Mouse (Mus musculus) induced T-regulatory cell, adult 2 months (primary cell): ENCODE measurements around the gene Pcx.

Experiments
- DNase-seq: peaks from one replicate; pipeline ENCODE4 v3.0.0-alpha.2; 2012; ENCODE audit warnings: low read depth

Pcx gene

DNA sequence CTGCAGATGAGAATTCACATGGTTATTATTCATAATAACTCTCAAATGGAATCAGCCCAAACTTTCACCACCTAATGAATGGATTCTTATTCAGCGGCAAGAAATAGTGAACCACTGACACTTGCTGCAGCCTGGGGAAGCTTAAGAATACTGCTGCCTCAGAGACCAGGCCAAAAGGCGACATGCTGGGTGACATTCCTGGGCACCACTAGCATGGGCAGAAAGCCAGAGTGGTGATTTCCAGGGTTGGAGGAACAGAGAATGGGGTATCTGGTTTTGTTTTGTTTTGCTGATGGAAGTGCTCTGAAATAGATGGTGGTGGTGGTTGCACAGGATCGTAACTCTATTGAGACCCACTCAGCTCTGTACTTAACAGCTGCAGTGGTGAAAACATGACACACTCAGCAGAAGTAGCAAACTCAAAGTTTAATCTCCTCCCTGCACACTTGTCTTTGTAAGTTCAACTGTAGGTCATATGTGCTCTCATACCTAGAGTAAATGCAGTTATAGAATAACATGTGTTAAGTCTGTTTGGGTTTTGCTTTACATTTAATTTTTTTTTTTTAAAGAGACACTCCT, 38.1 kb downstream of the Pcx start:
- no peak for DNase-seq

DNA sequence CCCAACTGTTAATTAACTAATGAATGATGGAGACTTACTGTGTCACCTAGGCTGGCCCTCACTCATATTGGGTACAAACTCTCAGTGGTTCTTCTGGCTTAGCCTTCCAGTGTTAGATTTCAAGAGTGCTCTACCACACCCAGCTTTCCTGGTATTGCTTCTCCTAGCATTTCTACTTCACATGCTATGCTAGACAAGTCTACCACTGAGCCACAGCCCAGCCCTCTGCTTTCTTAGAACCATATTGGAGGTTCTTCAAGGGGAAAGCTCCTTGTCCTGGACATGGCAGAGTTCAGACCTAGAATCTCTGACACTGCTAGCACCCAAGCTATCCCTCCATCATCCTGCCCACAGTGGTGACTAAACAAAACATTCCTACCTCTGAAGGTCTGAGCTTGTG, 44.0 kb downstream of the Pcx start:
- no peak for DNase-seq

GRCm38 (mm10) chr19:4555086-4555485, 44.8 kb downstream of the Pcx start:
- DNase-seq: no peak

GRCm38 (mm10) chr19:4556787-4557186, 46.5 kb downstream of the Pcx start:
- DNase-seq: no peak

- DNase-seq: no peak
These were observed 47.7 kb downstream of the Pcx start for GRCm38 (mm10) chr19:4557796-4558569.

DNA sequence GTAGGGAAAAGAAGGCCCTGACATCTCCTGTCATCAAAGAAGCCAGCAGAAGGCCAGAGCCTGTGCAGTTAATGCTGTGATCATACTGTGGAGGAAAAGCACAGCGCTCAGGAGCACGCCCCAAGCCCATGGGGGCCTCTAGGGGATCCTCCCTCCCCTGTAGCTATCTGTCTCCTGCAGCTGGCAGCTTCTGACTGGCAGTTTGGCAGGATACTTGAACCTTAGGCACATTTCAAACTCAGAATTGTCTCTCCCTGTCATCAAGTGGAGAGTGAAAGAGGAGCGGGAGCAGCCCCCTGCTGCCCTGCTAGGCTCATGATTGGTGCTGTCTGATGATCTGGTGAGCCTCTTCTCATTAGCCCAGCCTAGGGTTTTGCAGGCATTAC, 48.3 kb downstream of the Pcx start:
- no peak for DNase-seq

- DNase-seq: no peak
These were observed 48.7 kb downstream of the Pcx start for GRCm38 (mm10) chr19:4559011-4559410.

- no peak for DNase-seq
These were observed 49.3 kb downstream of the Pcx start for GRCm38 (mm10) chr19:4559588-4559987.

DNA sequence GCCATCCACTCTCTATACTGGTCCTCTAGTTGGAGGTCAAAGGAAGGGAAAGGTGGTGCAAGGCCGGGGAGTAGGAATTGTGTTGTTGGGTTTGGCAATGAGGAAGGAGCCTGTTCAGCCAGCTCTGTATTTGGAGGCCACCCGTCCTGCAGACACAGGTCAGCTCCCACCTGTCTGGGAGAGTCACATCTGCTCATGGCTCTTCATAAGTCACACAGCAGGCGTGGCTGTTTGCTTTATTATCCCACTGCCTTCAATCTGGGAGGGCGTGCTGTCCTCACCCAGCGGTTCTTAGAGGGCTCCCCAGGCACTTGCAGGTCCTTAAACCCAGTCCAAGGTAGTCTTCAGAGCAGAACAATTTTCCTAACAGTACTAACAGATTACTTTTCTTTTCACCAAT, 49.9 kb downstream of the Pcx start:
- DNase-seq: no peak

DNA sequence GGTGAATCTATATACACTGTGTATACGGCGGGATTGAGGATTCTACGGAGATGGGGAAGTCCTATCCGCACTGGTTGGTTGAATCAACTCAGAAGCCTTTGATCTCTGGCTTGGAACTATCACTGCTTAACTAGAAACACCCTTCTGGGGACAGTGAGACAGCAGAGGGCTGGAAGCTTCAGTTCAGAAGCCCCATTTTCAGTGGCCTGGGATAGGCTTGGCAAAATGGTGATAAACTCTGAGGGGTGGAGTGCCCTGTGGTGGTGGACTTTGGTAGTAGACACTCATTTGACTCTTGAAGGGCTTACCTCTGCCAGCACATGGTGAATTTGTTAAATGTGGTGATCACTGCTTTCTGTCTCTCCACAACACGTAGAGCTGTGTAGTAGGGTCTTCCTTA, 55.4 kb downstream of the Pcx start:
- no peak for DNase-seq

- no peak for DNase-seq
These were observed 56.6 kb downstream of the Pcx start for GRCm38 (mm10) chr19:4566880-4567279.

DNA sequence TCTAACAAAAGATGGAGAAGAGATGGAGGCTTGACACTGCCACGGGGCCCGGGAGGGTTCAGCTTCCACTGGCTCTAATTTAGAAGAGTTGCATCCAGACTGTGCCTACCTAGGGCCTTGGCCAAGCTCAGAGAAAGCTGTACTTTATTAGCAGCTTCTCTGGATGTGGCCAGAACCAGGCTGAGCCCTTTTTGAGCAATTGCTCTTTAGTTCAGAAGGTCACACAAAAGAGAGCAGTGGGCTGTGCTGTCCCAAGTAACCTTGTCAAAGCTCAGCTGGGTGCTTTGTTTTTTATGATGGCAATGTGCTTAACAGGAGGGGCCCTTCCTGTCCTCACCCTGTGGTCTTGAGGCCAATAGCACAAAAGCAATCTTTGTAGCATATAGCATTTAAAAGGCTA, 57.4 kb downstream of the Pcx start:
- no peak for DNase-seq

- no peak for DNase-seq
These were observed 58.6 kb downstream of the Pcx start for GRCm38 (mm10) chr19:4568832-4569231.

GRCm38 (mm10) chr19:4569356-4570236, 59.3 kb downstream of the Pcx start:
- no peak for DNase-seq

- DNase-seq: no peak
These were observed 60.0 kb downstream of the Pcx start for GRCm38 (mm10) chr19:4570237-4570613.

DNA sequence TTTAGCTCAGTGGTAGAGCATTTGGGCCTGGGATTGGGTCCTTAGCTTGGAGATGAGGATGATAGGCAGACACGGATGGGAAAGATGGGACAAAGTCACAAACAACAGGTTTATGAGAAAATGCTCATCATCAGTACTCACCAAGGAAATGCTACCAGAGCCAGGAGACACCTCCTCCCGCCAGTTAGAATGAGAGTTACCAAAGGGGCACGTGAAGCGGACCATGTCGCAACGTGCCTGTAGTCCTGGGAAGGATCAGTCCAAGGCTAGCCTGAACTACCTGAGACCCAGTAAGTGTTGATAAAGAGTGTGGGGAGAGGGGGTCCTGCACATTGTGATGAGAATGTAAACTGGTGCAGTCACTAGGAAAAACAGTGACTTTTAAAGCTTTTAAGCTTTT, 60.5 kb downstream of the Pcx start:
- no peak for DNase-seq

DNA sequence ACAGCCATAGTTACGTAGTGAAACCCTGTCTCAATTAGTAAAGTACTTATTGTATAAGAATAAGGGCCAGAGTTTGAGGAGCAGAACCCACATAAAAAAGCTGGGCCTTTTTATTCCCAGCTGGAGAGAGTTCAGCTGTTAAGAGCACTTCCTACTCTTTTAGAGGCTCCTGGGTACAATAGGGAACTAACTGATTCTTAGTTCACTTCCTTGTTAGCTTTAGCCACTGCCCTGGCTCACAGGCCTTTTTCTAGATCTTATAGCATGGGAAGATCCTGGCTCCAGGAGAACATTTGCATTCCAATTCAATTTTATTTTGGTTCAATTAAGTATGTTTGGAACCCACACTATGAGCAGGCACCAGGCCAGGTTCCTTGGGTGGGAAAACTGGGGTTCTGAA, 61.4 kb downstream of the Pcx start:
- no peak for DNase-seq

- DNase-seq: no peak
These were observed 61.8 kb downstream of the Pcx start for GRCm38 (mm10) chr19:4572061-4572460.

- no peak for DNase-seq
These were observed 62.2 kb downstream of the Pcx start for GRCm38 (mm10) chr19:4572467-4572866.

GRCm38 (mm10) chr19:4573241-4573640, 63.0 kb downstream of the Pcx start:
- peak; percentile 13 for DNase-seq

DNA sequence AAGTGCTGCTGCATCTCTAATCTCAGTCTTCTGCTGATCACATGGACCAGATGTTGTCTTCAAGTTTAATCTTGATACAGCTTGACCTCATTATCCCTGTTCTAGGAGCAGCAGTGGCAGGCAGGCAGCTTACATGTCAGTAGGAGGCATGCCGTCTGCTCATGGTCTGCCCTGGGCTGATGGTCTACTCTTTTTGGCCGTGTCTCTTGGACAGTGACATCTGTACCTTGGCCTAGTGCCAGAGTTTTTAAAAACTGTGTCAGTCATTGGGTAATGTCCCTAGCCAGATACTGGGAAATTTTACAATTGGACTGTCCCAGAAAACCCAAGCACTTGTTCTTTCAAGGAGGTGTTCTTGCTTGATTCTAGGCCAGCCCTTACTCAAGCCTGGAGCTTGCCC, 68.5 kb downstream of the Pcx start:
- DNase-seq: no peak

DNA sequence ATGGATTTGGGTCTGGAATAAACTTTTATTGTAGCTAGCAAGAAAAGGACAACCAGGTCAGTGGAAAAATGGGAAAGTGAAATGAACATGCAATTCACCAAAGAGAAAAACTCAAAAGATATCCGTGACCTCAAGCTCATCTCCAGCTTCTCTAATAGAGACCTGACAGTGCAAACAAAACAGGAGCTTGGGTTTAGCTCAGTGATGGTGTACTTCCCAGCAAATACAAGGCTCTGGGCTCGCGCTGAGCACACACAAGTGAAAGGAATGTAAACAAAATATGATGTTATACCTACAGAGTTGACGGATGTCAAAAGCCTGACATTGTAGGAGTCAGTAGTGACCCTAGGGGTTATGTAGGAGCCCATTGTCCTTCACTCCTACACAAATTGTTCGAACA, 69.0 kb downstream of the Pcx start:
- no peak for DNase-seq

DNA sequence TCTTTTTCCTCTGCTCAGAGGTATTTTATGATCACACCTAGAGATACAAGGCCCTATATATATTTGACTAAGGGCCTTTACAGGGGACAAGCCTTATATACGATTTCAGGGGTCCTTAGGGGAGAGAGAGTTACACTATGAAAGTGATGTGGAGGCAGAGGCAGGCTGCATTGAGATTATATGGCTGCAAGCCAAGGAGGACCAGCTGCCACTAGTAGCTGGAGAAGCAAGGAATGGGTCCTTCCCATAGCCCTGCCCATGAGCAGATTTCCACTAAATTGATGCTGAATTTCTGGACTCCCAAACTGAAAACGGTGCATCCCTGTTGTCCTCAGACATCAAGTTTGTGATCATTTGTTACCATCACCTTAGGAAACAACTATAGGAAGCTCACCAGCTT, 73.6 kb downstream of the Pcx start:
- no peak for DNase-seq
